Mouse (Mus musculus): ENCODE measurements around the gene Ripor2. TPM values are rescaled to one million over a fixed set of nuclear protein-coding genes. Genes with fewer than 3 reads are reported as not detected.
A peak's percentile ranks its signal among the peaks of the same experiment; 100 is the strongest.

Ripor2 gene
- 1.6 and 2.1 TPM in 2 replicates for polyA plus RNA-seq (2012; rRNA removed)
- 2.1 and 2.3 TPM in 2 replicates for polyA plus RNA-seq (2014; fragmentation: Nextera tagmentation; extraction: Ambion mirVana)

DNA sequence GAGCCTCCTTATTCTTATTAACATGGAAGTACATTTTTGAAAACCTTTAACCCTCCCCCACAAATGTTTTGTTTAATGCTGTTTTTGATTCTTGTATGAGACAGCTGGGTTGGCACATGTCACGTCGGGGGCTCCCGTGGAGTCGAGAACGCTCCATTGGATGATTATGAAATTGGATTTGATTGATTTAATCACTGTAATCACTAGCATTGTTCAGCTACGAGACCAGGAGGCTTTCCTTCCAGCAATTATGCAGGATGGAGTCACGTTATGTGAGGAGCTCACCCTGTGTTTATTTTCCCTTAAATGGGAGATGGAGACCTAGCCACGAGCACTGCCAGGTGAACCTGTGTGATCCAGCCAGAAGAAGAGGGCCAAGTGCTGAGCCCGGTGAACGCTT is at the start of gene Ripor2:
Ripor2 (plus strand) TSS at position 357 of the 400 bp plus-strand sequence.
- H3K36me3 ChIP-seq (replicated peaks; ENCODE audit: control insufficient read depth, insufficient read depth, low read depth) = no peaks in the 10 kb centered on the region
- no peak for TF ChIP-seq EP300 (IDR thresholded peaks at IDR 0.05; ENCODE audit: low read depth)
- TF ChIP-seq CTCF (IDR thresholded peaks at IDR 0.05; ENCODE audit: low read depth) = no peak
- no peaks in the 10 kb centered on the region for H3K9me3 ChIP-seq (ENCODE audit: control insufficient read depth, low read length)
- no peak within 1 kb of the TSS; the same call in 1 of the 2 replicates for H3K9ac ChIP-seq (replicated peaks)
- H3K27ac ChIP-seq = peak within 1 kb of the TSS; percentile 37
- WGBS (ENCODE audit: insufficient replicate concordance) = 84% methylated on average over 10 of the region's 10 CpGs
- peaks cover 33 to 34% of the 10 kb centered on the region in 2 experiments for H3K4me1 ChIP-seq (replicated peaks; ENCODE audit: control insufficient read depth in 2 of 2, insufficient read depth in 2 of 2, low read length in 1 of 2)
- no peaks in the 10 kb centered on the region for H3K27me3 ChIP-seq (ENCODE audit: control insufficient read depth, insufficient read depth, low read length)
- DNase-seq (ENCODE audit: low read depth in 3 of 3, low spot score in 3 of 3) (no peak), ATAC-seq (ENCODE audit: insufficient read depth) (no peak)
- peak within 1 kb of the TSS; percentile 45 for H3K4me2 ChIP-seq (ENCODE audit: low read depth)
- no peak within 1 kb of the TSS for H3K4me3 ChIP-seq (ENCODE audit: insufficient read depth in 1 of 2, low read depth in 2 of 2, low read length in 2 of 2)

DNA sequence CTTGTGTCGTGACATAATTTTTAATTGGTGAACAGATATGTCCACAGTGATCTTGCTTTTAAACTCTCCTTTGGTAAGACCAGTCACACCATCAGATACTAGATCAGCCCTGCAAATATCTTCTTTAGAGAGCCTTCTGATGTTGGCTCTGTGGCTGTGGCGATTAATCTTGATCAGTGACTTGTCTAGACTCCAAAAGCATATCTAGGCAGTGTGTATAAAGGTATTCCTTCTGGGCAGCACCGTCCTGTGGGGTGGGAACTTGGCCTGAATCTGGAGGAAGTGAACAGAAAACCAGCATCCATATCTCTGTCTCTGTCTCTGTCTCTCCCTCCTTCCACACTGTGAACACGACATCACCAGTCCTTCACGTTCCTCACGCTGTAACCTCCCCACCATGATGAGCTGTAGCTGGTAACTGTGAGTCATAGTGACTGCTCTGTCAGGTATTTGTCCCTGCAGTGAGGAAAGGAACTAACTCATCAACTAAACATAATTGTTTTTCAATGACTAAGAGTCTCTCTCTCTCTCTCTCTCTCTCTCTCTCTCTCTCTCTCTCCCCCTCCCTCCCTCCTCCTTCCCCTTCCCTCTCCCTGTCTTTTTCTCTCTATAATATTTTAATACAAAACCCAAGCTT is 45.3 kb upstream of the Ripor2 start:
- H3K4me1 ChIP-seq (replicated peaks; ENCODE audit: control insufficient read depth in 2 of 2, insufficient read depth in 2 of 2, low read length in 1 of 2) = no peaks in the 10 kb centered on the region
- no peak overlapping the region for H3K4me3 ChIP-seq (ENCODE audit: insufficient read depth in 1 of 2, low read depth in 2 of 2, low read length in 2 of 2)
- H3K27ac ChIP-seq = no peak overlapping the region
- no peaks in the 10 kb centered on the region for H3K27me3 ChIP-seq (ENCODE audit: control insufficient read depth, insufficient read depth, low read length)
- H3K4me2 ChIP-seq (ENCODE audit: low read depth) = no peak overlapping the region
- ATAC-seq (ENCODE audit: insufficient read depth) = no peak
- TF ChIP-seq CTCF (IDR thresholded peaks at IDR 0.05; ENCODE audit: low read depth) (no peak), EP300 (IDR thresholded peaks at IDR 0.05; ENCODE audit: low read depth) (no peak)
- H3K36me3 ChIP-seq (replicated peaks; ENCODE audit: control insufficient read depth, insufficient read depth, low read depth) = no peaks in the 10 kb centered on the region
- no peaks in the 10 kb centered on the region for H3K9me3 ChIP-seq (ENCODE audit: control insufficient read depth, low read length)
- 69% methylated on average over 6 of the region's 6 CpGs for WGBS (ENCODE audit: insufficient replicate concordance)
- H3K9ac ChIP-seq (replicated peaks) = no peak overlapping the region
- DNase-seq (ENCODE audit: low read depth in 3 of 3, low spot score in 3 of 3) = no peak

GRCm38 (mm10) chr13:24538012-24538411 is 44.0 kb upstream of the Ripor2 start:
- Histone ChIP-seq H3K36me3 (replicated peaks; ENCODE audit: control insufficient read depth, insufficient read depth, low read depth) (no peaks in the 10 kb centered on the region), H3K9me3 (ENCODE audit: control insufficient read depth, low read length) (no peaks in the 10 kb centered on the region), H3K27me3 (ENCODE audit: control insufficient read depth, insufficient read depth, low read length) (no peaks in the 10 kb centered on the region), H3K4me3 (ENCODE audit: insufficient read depth in 1 of 2, low read depth in 2 of 2, low read length in 2 of 2) (no peak overlapping the region), H3K4me2 (ENCODE audit: low read depth) (no peak overlapping the region), H3K27ac (no peak overlapping the region), H3K4me1 (replicated peaks; ENCODE audit: control insufficient read depth in 2 of 2, insufficient read depth in 2 of 2, low read length in 1 of 2) (no peaks in the 10 kb centered on the region), H3K9ac (replicated peaks) (no peak overlapping the region)
- TF ChIP-seq EP300 (IDR thresholded peaks at IDR 0.05; ENCODE audit: low read depth) = no peak
- peak; percentile 56 for TF ChIP-seq CTCF (IDR thresholded peaks at IDR 0.05; ENCODE audit: low read depth)
- ATAC-seq (ENCODE audit: insufficient read depth) = no peak
- DNase-seq (ENCODE audit: low read depth in 3 of 3, low spot score in 3 of 3) = no peak
- 71% methylated on average over 2 of the region's 2 CpGs for WGBS (ENCODE audit: insufficient replicate concordance)

- Histone ChIP-seq H3K4me2 (ENCODE audit: low read depth) (no peak overlapping the region), H3K27me3 (ENCODE audit: control insufficient read depth, insufficient read depth, low read length) (no peaks in the 10 kb centered on the region), H3K4me1 (replicated peaks; ENCODE audit: control insufficient read depth in 2 of 2, insufficient read depth in 2 of 2, low read length in 1 of 2) (no peaks in the 10 kb centered on the region), H3K36me3 (replicated peaks; ENCODE audit: control insufficient read depth, insufficient read depth, low read depth) (no peaks in the 10 kb centered on the region), H3K4me3 (ENCODE audit: insufficient read depth in 1 of 2, low read depth in 2 of 2, low read length in 2 of 2) (no peak overlapping the region), H3K9ac (replicated peaks) (no peak overlapping the region), H3K27ac (no peak overlapping the region), H3K9me3 (ENCODE audit: control insufficient read depth, low read length) (no peaks in the 10 kb centered on the region)
- DNase-seq (ENCODE audit: low read depth in 3 of 3, low spot score in 3 of 3) (no peak), ATAC-seq (ENCODE audit: insufficient read depth) (no peak)
- 81% methylated on average over 5 of the region's 5 CpGs for WGBS (ENCODE audit: insufficient replicate concordance)
- TF ChIP-seq CTCF (IDR thresholded peaks at IDR 0.05; ENCODE audit: low read depth) (no peak), EP300 (IDR thresholded peaks at IDR 0.05; ENCODE audit: low read depth) (no peak)
These were observed 43.0 kb upstream of the Ripor2 start for GRCm38 (mm10) chr13:24538941-24539340.

DNA sequence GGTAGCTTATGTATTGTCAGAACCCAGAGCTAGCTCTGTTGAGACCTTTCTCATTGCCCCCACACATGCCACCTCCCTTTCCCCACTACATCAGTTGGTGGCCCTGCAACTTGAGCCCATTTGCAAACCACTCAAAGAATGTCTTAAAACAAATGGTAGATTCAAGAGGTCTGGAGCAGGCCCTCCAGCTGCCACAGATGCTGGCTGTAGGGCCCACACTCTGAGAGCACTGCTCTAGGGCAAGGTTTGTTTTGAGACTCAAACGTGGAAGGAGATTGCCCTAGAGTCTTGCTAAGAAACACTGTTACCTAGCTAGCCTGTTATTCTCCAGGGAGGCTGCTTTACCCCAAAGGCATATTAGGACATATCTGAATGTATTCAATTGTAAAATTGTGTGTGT is 36.3 kb upstream of the Ripor2 start:
- no peak for ATAC-seq (ENCODE audit: insufficient read depth)
- WGBS (ENCODE audit: insufficient replicate concordance) = 21% methylated on average over 1 of the region's 1 CpGs
- TF ChIP-seq EP300 (IDR thresholded peaks at IDR 0.05; ENCODE audit: low read depth) (no peak), CTCF (IDR thresholded peaks at IDR 0.05; ENCODE audit: low read depth) (no peak)

More for the DNA sequence above, 36.3 kb upstream of the Ripor2 start:
- no peaks in the 10 kb centered on the region for H3K36me3 ChIP-seq (replicated peaks; ENCODE audit: control insufficient read depth, insufficient read depth, low read depth)
- no peaks in the 10 kb centered on the region for H3K9me3 ChIP-seq (ENCODE audit: control insufficient read depth, low read length)
- H3K27ac ChIP-seq = no peak overlapping the region
- H3K4me1 ChIP-seq (replicated peaks; ENCODE audit: control insufficient read depth in 2 of 2, insufficient read depth in 2 of 2, low read length in 1 of 2) = peaks cover 22 to 26% of the 10 kb centered on the region in 2 experiments
- no peak overlapping the region for H3K4me3 ChIP-seq (ENCODE audit: insufficient read depth in 1 of 2, low read depth in 2 of 2, low read length in 2 of 2)
- no peaks in the 10 kb centered on the region for H3K27me3 ChIP-seq (ENCODE audit: control insufficient read depth, insufficient read depth, low read length)
- no peak for DNase-seq (ENCODE audit: low read depth in 3 of 3, low spot score in 3 of 3)
- H3K9ac ChIP-seq (replicated peaks) = no peak overlapping the region
- no peak overlapping the region for H3K4me2 ChIP-seq (ENCODE audit: low read depth)
